Mouse (Mus musculus) G1E (cell line): ENCODE data around the gene Mrvi1. TPM values are rescaled to one million over a fixed set of nuclear protein-coding genes. Genes with fewer than 3 reads are reported as not detected.
A peak's percentile ranks its signal among the peaks of the same experiment; 100 is the strongest.

Source experiments
- ATAC-seq: 2 replicates; pipeline ENCODE4 v1.8.0; 2016; ENCODE audit warnings: mild to moderate bottlenecking; ENCODE audit not compliant: insufficient number of reproducible peaks, poor library complexity, low FRiP score, severe bottlenecking; ENCODE audit errors: extremely low read depth
- DNase-seq: peaks from one replicate; pipeline ENCODE4 v3.0.0; 2012; ENCODE audit warnings: low spot score
- H3K27me3 ChIP-seq: 2 replicates; pipeline ENCODE4 v1.6.1; 2012; ENCODE audit warnings: mild to moderate bottlenecking, low read length, inconsistent platforms; ENCODE audit not compliant: insufficient read depth
- H3K36me3 ChIP-seq: replicated peaks from 2 replicates; pipeline ENCODE3; 2012; ENCODE audit warnings: mild to moderate bottlenecking, inconsistent platforms
- H3K4me1 ChIP-seq: 2 replicates; pipeline ENCODE4 v1.6.1; 2012; ENCODE audit warnings: low read depth, low read length, inconsistent platforms, mixed read lengths; ENCODE audit not compliant: insufficient read depth
- H3K4me3 ChIP-seq: 2 replicates; pipeline ENCODE4 v1.5.1; 2012; ENCODE audit warnings: low read depth, mild to moderate bottlenecking, inconsistent platforms, low read length, moderate library complexity, mixed read lengths
- H3K9me3 ChIP-seq: replicated peaks from 2 replicates; pipeline ENCODE4 v1.6.1; 2012; ENCODE audit warnings: inconsistent platforms
- CTCF ChIP-seq: IDR thresholded peaks from 2 replicates; pipeline ENCODE4 v1.5.1; 2012; ENCODE audit warnings: low read depth, low read length, inconsistent platforms, mixed read lengths
- GATA1 ChIP-seq: IDR thresholded peaks from 2 replicates; pipeline ENCODE4 v1.6.1; 2012; ENCODE audit warnings: borderline replicate concordance, low read length, inconsistent platforms, mixed read lengths
- GATA2 ChIP-seq: IDR thresholded peaks from 2 replicates; pipeline ENCODE4 v1.6.1; 2012; ENCODE audit warnings: low read depth, low read length, inconsistent platforms, borderline replicate concordance
- POLR2AphosphoS5 ChIP-seq: IDR thresholded peaks from 2 replicates; pipeline ENCODE4 v1.6.1; 2012; ENCODE audit warnings: low read depth, low read length, inconsistent platforms; ENCODE audit not compliant: insufficient replicate concordance
- TAL1 ChIP-seq: conservative IDR thresholded peaks from 2 replicates; pipeline ENCODE4 v1.6.1; 2012; ENCODE audit warnings: low read depth, low read length, inconsistent platforms, mixed read lengths
- polyA plus RNA-seq: library from polyadenylated mRNA; stranded (reverse); fragments of >175 nt; gene quantifications from 2 replicates; pipeline ENCODE4 v1.2.3, GENCODE M21; 2012
- total RNA-seq, 2 experiments: library from RNA; stranded (forward) in 1 of 2; stranded (reverse) in 1 of 2; fragments of 200-1000 nt in 1 of 2; fragments of >200 nt in 1 of 2; fragmentation: Nextera tagmentation in 1 of 2; gene quantifications; 2 replicates each; pipeline ENCODE4 v1.2.3; 2014 to 2017

Gene Mrvi1
- total and polyA plus RNA-seq, 3 experiments, result 0.04 to 0.11 TPM; not detected in 1

GRCm38 (mm10) chr7:110823593-110823992 is 158.7 kb downstream of the Mrvi1 start:
- H3K27me3 ChIP-seq, result no peaks in the 10 kb centered on the region
- H3K9me3 ChIP-seq, result no peaks in the 10 kb centered on the region
- DNase-seq, result no peak
- ATAC-seq, result no peak
- peaks cover 12% of the 10 kb centered on the region; the same call in 1 of the 2 replicates for H3K4me1 ChIP-seq
- no peak for TF ChIP-seq GATA2
- TF ChIP-seq POLR2AphosphoS5, result no peak
- H3K4me3 ChIP-seq, result no peak overlapping the region
- H3K36me3 ChIP-seq, result peaks cover 79% of the 10 kb centered on the region

GRCm38 (mm10) chr7:110823076-110823475 is 159.2 kb downstream of the Mrvi1 start:
- ATAC-seq (no peak), DNase-seq (no peak)
- H3K36me3 ChIP-seq, result peaks cover 78% of the 10 kb centered on the region
- H3K9me3 ChIP-seq, result no peaks in the 10 kb centered on the region
- no peak overlapping the region for H3K4me3 ChIP-seq
- H3K27me3 ChIP-seq, result no peaks in the 10 kb centered on the region
- H3K4me1 ChIP-seq, result peaks cover 16% of the 10 kb centered on the region
- TF ChIP-seq CTCF, result no peak
- TF ChIP-seq GATA2, result no peak
- no peak for TF ChIP-seq TAL1
- no peak for TF ChIP-seq GATA1
- TF ChIP-seq POLR2AphosphoS5, result no peak

DNA sequence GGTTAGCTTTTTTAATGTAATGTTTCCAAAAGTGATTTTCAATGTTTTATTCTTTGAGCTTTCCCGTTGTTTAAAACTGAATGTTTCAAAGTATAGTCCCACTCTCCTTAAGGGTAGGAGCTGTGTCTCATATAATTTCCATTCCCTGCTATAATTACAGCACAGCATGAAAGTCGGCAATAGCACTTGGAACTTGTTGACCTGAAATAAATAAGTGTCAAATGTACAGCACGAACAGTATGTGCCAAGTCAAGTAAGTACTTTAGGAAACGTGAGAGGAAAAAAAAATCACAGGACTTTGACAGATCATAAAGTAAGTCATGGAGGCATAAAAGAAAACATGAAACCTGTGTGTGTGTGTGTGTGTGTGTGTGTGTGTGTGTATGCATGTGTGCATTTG is 160.2 kb downstream of the Mrvi1 start:
- TF ChIP-seq TAL1, result no peak
- TF ChIP-seq CTCF, result no peak
- no peak for TF ChIP-seq GATA1
- TF ChIP-seq GATA2, result no peak
- no peak for TF ChIP-seq POLR2AphosphoS5
- H3K4me1 ChIP-seq, result peaks cover 16% of the 10 kb centered on the region
- DNase-seq, result no peak
- no peak overlapping the region for H3K4me3 ChIP-seq
- ATAC-seq, result no peak
- no peaks in the 10 kb centered on the region for H3K9me3 ChIP-seq
- H3K36me3 ChIP-seq, result peaks cover 79% of the 10 kb centered on the region
- H3K27me3 ChIP-seq, result no peaks in the 10 kb centered on the region

- TF ChIP-seq GATA1, result no peak
Measured at GRCm38 (mm10) chr7:110821653-110822052, 160.6 kb downstream of the Mrvi1 start.

DNA sequence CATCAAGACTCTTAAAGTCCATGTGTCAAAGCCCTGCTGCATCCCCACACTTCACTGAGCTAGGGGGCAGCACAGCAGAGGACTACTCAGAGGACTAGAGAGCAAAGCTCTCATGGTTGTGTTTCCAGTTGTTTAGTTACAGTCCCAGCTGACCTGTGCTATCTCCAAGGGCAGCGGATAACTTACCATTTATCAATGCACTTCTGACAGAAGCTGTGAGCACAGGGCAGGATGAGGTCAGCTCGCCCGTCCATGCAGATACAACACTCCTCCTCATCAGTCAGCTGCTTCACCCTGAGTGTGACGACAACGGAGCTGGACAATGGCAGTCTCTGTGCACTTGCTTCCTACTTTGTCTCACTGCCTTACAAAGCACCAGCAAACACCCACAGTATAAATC is 161.2 kb downstream of the Mrvi1 start:
- Histone ChIP-seq H3K27me3 (no peaks in the 10 kb centered on the region), H3K36me3 (peaks cover 76% of the 10 kb centered on the region), H3K4me1 (peaks cover 16% of the 10 kb centered on the region), H3K9me3 (no peaks in the 10 kb centered on the region), H3K4me3 (no peak overlapping the region)
- no peak for TF ChIP-seq GATA2
- TF ChIP-seq CTCF, result no peak
- no peak for TF ChIP-seq TAL1
- no peak for TF ChIP-seq POLR2AphosphoS5
- no peak for TF ChIP-seq GATA1
- ATAC-seq (no peak), DNase-seq (no peak)

More at GRCm38 (mm10) chr7:110821653-110822052, 160.6 kb downstream of the Mrvi1 start:
- Histone ChIP-seq H3K27me3 (no peaks in the 10 kb centered on the region), H3K36me3 (peaks cover 79% of the 10 kb centered on the region), H3K4me1 (peaks cover 16% of the 10 kb centered on the region), H3K4me3 (no peak overlapping the region), H3K9me3 (no peaks in the 10 kb centered on the region)
- no peak for DNase-seq
- no peak for ATAC-seq

- Histone ChIP-seq H3K27me3 (no peaks in the 10 kb centered on the region), H3K36me3 (peaks cover 70% of the 10 kb centered on the region), H3K9me3 (no peaks in the 10 kb centered on the region), H3K4me1 (peaks cover 12% of the 10 kb centered on the region), H3K4me3 (no peak overlapping the region)
- DNase-seq (no peak), ATAC-seq (peak; percentile 15; the same call in 1 of the 2 replicates)
- TF ChIP-seq CTCF, result no peak
- TF ChIP-seq POLR2AphosphoS5, result no peak
- no peak for TF ChIP-seq GATA1
- no peak for TF ChIP-seq GATA2
- TF ChIP-seq TAL1, result no peak
Measured at GRCm38 (mm10) chr7:110818787-110819350, 163.4 kb downstream of the Mrvi1 start.

Other genes starting within 250 kb of the Mrvi1 start
- 64.1 and 69.5 TPM in 2 replicates for gene Ampd3, start 214.3 kb downstream of the Mrvi1 start, total RNA-seq (2014; fragmentation: Nextera tagmentation)
- gene Ampd3, start 214.3 kb downstream of the Mrvi1 start, total RNA-seq (2017), result 21.8 and 26.0 TPM in 2 replicates
- 10.7 and 13.1 TPM in 2 replicates for gene Ampd3, start 214.3 kb downstream of the Mrvi1 start, polyA plus RNA-seq
- 28.2 and 38.6 TPM in 2 replicates for gene Rnf141, start 138.0 kb downstream of the Mrvi1 start, total RNA-seq (2014; fragmentation: Nextera tagmentation)
- 18.2 and 21.1 TPM in 2 replicates for gene Rnf141, start 138.0 kb downstream of the Mrvi1 start, total RNA-seq (2017)
- 0.69 and 0.92 TPM in 2 replicates for gene Rnf141, start 138.0 kb downstream of the Mrvi1 start, polyA plus RNA-seq
- not detected in 2 replicates for gene Lyve1, start 119.2 kb downstream of the Mrvi1 start, total RNA-seq (2014; fragmentation: Nextera tagmentation)
- gene Lyve1, start 119.2 kb downstream of the Mrvi1 start, total RNA-seq (2017), result 0.11 TPM in 1 of 2 replicates, not detected in the other
- gene Lyve1, start 119.2 kb downstream of the Mrvi1 start, polyA plus RNA-seq, result not detected in 2 replicates
- 59.5 and 61.8 TPM in 2 replicates for gene Ctr9, start 46.5 kb upstream of the Mrvi1 start, total RNA-seq (2014; fragmentation: Nextera tagmentation)
- 63.9 and 68.7 TPM in 2 replicates for gene Ctr9, start 46.5 kb upstream of the Mrvi1 start, total RNA-seq (2017)
- 12.4 and 15.1 TPM in 2 replicates for gene Ctr9, start 46.5 kb upstream of the Mrvi1 start, polyA plus RNA-seq
- 1,657 and 2,352 TPM in 2 replicates for gene Eif4g2, start 100.6 kb upstream of the Mrvi1 start, total RNA-seq (2014; fragmentation: Nextera tagmentation)
- 708 and 731 TPM in 2 replicates for gene Eif4g2, start 100.6 kb upstream of the Mrvi1 start, total RNA-seq (2017)
- 1,489 and 1,690 TPM in 2 replicates for gene Eif4g2, start 100.6 kb upstream of the Mrvi1 start, polyA plus RNA-seq